ENCODE assay signal across 8 mouse cellular contexts in genomic region chr3:27316559-27317287, GRCm38 (mm10). TPM values are rescaled to one million over a fixed set of nuclear protein-coding genes. Genes with fewer than 3 reads are reported as not detected.
DNase-seq lines count a peak whose midpoint lies in the region; ATAC-seq and TF ChIP-seq lines count a peak whose summit lies in the region.

Tnfsf10 (plus strand) TSS chr3:27317028.

- peaks cover 5% of the 10 kb centered on the region; the same call in 1 of the 2 replicates for H3K4me1 ChIP-seq in erythroblast, embryonic 14.5 days (ENCODE audit: control insufficient read depth)
- no peaks in the 10 kb centered on the region for H3K4me1 ChIP-seq in hindbrain, embryonic 11.5 days (replicated peaks; ENCODE audit: control insufficient read depth, insufficient read depth, low read length)

- intact Hi-C loops in gastrocnemius, adult 2 months (cut with DNase I) = no loop called here

- no peaks in the 10 kb centered on the region for H3K9me3 ChIP-seq in erythroblast, embryonic 14.5 days (ENCODE audit: control insufficient read depth, low read length)
- H3K9me3 ChIP-seq in hindbrain, embryonic 11.5 days (ENCODE audit: control insufficient read depth, low read length) = no peaks in the 10 kb centered on the region

- 80% methylated on average over 9 of the region's 9 CpGs for WGBS in hindbrain, embryonic 11.5 days

- no peaks in the 10 kb centered on the region for H3K36me3 ChIP-seq in erythroblast, embryonic 14.5 days (ENCODE audit: control insufficient read depth)
- no peaks in the 10 kb centered on the region for H3K36me3 ChIP-seq in hindbrain, embryonic 11.5 days (ENCODE audit: control insufficient read depth, insufficient read depth, low read length)

- peak within 1 kb of the TSS; percentile 80 for H3K4me3 ChIP-seq in gastrocnemius, adult 2 months
- H3K4me3 ChIP-seq in erythroblast, embryonic 14.5 days (replicated peaks) = peak within 1 kb of the TSS; percentile 35
- H3K4me3 ChIP-seq in hindbrain, embryonic 11.5 days (ENCODE audit: low read depth, low read length) = no peak within 1 kb of the TSS

- no peak for ATAC-seq in hindbrain, embryonic 11.5 days (ENCODE audit: low FRiP score)

- DNase-seq in gastrocnemius, adult 2 months = peak; percentile 53
- no peak for DNase-seq in gastrocnemius, postnatal 4 days (ENCODE audit: low spot score in 2 of 2)
- peak; percentile 80 for DNase-seq in kidney, adult 9 months
- peak; percentile 43 to 58 for DNase-seq in lung, postnatal 4 days
- DNase-seq in testis, postnatal 10 days (ENCODE audit: low spot score) = peak; percentile 43
- no peak for DNase-seq in hindbrain, embryonic 11.5 days (ENCODE audit: low spot score)
- DNase-seq in embryo, embryonic 11 days = no peak

- no peaks in the 10 kb centered on the region for H3K27me3 ChIP-seq in erythroblast, embryonic 14.5 days (ENCODE audit: control insufficient read depth)
- H3K27me3 ChIP-seq in hindbrain, embryonic 11.5 days (ENCODE audit: control insufficient read depth, insufficient read depth, low read length) = no peaks in the 10 kb centered on the region

- H3K9ac ChIP-seq in hindbrain, embryonic 11.5 days (ENCODE audit: low read depth, low read length) = no peak within 1 kb of the TSS

- no peak for TF ChIP-seq CTCF in gastrocnemius, adult 2 months (IDR thresholded peaks at IDR 0.05)

- peak within 1 kb of the TSS; percentile 84 for H3K27ac ChIP-seq in gastrocnemius, adult 2 months
- H3K27ac ChIP-seq in hindbrain, embryonic 11.5 days (ENCODE audit: low read depth, low read length) = no peak within 1 kb of the TSS

- no peak within 1 kb of the TSS for H3K4me2 ChIP-seq in hindbrain, embryonic 11.5 days (replicated peaks; ENCODE audit: low read depth, low read length)

RNA-seq across cellular contexts. Expression of gene Tnfsf10, which starts in this region (rescaled TPM):
- total RNA-seq in gastrocnemius, adult 2 months (2021) = 10 to 100 TPM in 1 of 2 experiments, 1 to 10 TPM in 1; 3.7 to 15.2 TPM
- total RNA-seq in gastrocnemius, postnatal 4 days (2021) = 1 to 10 TPM; 4.3 to 4.8 TPM
- polyA plus RNA-seq in erythroblast, embryonic 14.5 days (2012) = not detected in 2 replicates
- not detected in 2 replicates for polyA plus RNA-seq in hindbrain, embryonic 11.5 days (2014; fragmentation: Nextera tagmentation; extraction: Ambion mirVana)

Comparison
In these comparisons a context has a peak if more than half of its experiments do, and no peak if none do; other contexts are left out.
1. DNase-seq: peak in gastrocnemius, adult 2 months (single experiment), kidney, adult 9 months (single experiment), lung, postnatal 4 days (2 of 2) and testis, postnatal 10 days (single experiment); none in gastrocnemius, postnatal 4 days (0 of 2), hindbrain, embryonic 11.5 days (single experiment) and embryo, embryonic 11 days (single experiment).